Mouse (Mus musculus): ENCODE data around the gene Naip5. TPM values are rescaled to one million over a fixed set of nuclear protein-coding genes. Genes with fewer than 3 reads are reported as not detected.

Naip5 gene
- total RNA-seq, 2 experiments from 2014 or later: 0.27 to 0.36 TPM

Other genes starting within 250 kb of the Naip5 start
- 10 to 100 TPM; 30.2 to 30.5 TPM for gene Mccc2, start 230.7 kb downstream of the Naip5 start, total RNA-seq (2021)
- gene Bdp1, start 142.3 kb downstream of the Naip5 start, total RNA-seq (2021): 10 to 100 TPM; 24.2 to 26.0 TPM
- 10 to 100 TPM; 28.1 to 33.4 TPM for gene Serf1, start 138.3 kb downstream of the Naip5 start, total RNA-seq (2021)
- 10 to 100 TPM; 31.2 to 37.7 TPM for gene Smn1, start 121.5 kb downstream of the Naip5 start, total RNA-seq (2021)
- gene Naip2, start 44.2 kb downstream of the Naip5 start, total RNA-seq (2021): under 1 TPM; 0.29 to 0.65 TPM
- under 1 TPM; 0.20 to 0.34 TPM for gene Naip6, start 71.4 kb upstream of the Naip5 start, total RNA-seq (2021)
- gene Naip1, start 206.5 kb upstream of the Naip5 start, total RNA-seq (2021): under 1 TPM in 1 of 2 experiments, not detected in 1; 0.08 TPM
- 10 to 100 TPM; 26.4 to 27.9 TPM for gene Gtf2h2, start 246.3 kb upstream of the Naip5 start, total RNA-seq (2021)

All from gastrocnemius, postnatal 4 days (tissue).